Mouse (Mus musculus) neural tube, embryonic 11.5 days (tissue): ENCODE measurements around the gene Rap2b. TPM values are rescaled to one million over a fixed set of nuclear protein-coding genes. Genes with fewer than 3 reads are reported as not detected.
A peak's percentile ranks its signal among the peaks of the same experiment; 100 is the strongest.

Experiments
- ATAC-seq: fragments of 200-750 bp; cut with Nextera tagmentation; 2 replicates; pipeline ENCODE4 v1.8.0; 2017; ENCODE audit warnings: moderate number of reproducible peaks, mild to moderate bottlenecking, moderate TSS enrichment, moderate library complexity; ENCODE audit not compliant: insufficient read depth, low FRiP score, low TSS enrichment
- DNase-seq: peaks from one replicate; pipeline ENCODE4 v3.0.0-alpha.2; 2015; ENCODE audit warnings: low spot score
- H3K27ac ChIP-seq: fragments of 300-500 bp; sonication (generic); 2 replicates; pipeline ENCODE4 v1.5.1; 2014; ENCODE audit warnings: low read depth, mild to moderate bottlenecking, low read length
- H3K27me3 ChIP-seq: fragments of 300-500 bp; sonication (generic); 2 replicates; pipeline ENCODE4 v1.6.1; 2014; ENCODE audit warnings: mild to moderate bottlenecking, low read length, mixed read lengths; ENCODE audit not compliant: control insufficient read depth, insufficient read depth
- H3K36me3 ChIP-seq: fragments of 300-500 bp; sonication (generic); 2 replicates; pipeline ENCODE4 v1.6.1; 2014; ENCODE audit warnings: mild to moderate bottlenecking, low read length, moderate library complexity, mixed read lengths; ENCODE audit not compliant: control insufficient read depth, insufficient read depth
- H3K4me1 ChIP-seq: fragments of 300-500 bp; sonication (generic); 2 replicates; pipeline ENCODE4 v1.6.1; 2014; ENCODE audit warnings: low read length, mixed read lengths; ENCODE audit not compliant: control insufficient read depth, insufficient read depth
- H3K4me2 ChIP-seq: fragments of 300-500 bp; sonication (generic); 2 replicates; pipeline ENCODE4 v1.6.1; 2014; ENCODE audit warnings: low read depth, mild to moderate bottlenecking, moderate library complexity
- H3K4me3 ChIP-seq: fragments of 300-500 bp; sonication (generic); 2 replicates; pipeline ENCODE4 v1.5.1; 2014; ENCODE audit warnings: low read depth, low read length
- H3K9ac ChIP-seq: fragments of 300-500 bp; sonication (generic); 2 replicates; pipeline ENCODE4 v1.6.1; 2014; ENCODE audit warnings: mild to moderate bottlenecking, low read length
- H3K9me3 ChIP-seq: fragments of 300-500 bp; sonication (generic); 2 replicates; pipeline ENCODE4 v1.6.1; 2016; ENCODE audit warnings: low read length; ENCODE audit not compliant: control insufficient read depth
- WGBS: fragments of 180-500 bp; shearing (Covaris S2); extraction: QIAGEN DNeasy Blood & Tissue Kit; methylation state at CpG from one replicate; pipeline ENCODE4 v1.1.7; 2014; 5-methylcytosine and 5-hydroxymethylcytosine counted together
- polyA plus RNA-seq: library from polyadenylated mRNA; unstranded; fragments of >200 nt; fragmentation: Nextera tagmentation; extraction: Ambion mirVana; gene quantifications from 2 replicates; pipeline ENCODE4 v1.2.1, GENCODE M21; 2014

The Rap2b gene
- polyA plus RNA-seq, 1 experiment from 2014 or later: 13.0 TPM

GRCm38 (mm10) chr3:61348036-61348614 is 13.3 kb upstream of the Rap2b start:
- ATAC-seq (no peak), DNase-seq (no peak)
- 79% methylated on average over 4 of the region's 4 CpGs for WGBS
- Histone ChIP-seq H3K9me3 (no peaks in the 10 kb centered on the region), H3K9ac (no peak overlapping the region), H3K27me3 (no peaks in the 10 kb centered on the region), H3K4me2 (no peak overlapping the region), H3K4me3 (no peak overlapping the region), H3K36me3 (no peaks in the 10 kb centered on the region), H3K4me1 (no peaks in the 10 kb centered on the region), H3K27ac (no peak overlapping the region)

- no peaks in the 10 kb centered on the region for H3K27me3 ChIP-seq
- no peaks in the 10 kb centered on the region for H3K36me3 ChIP-seq
- ATAC-seq: no peak
- no peaks in the 10 kb centered on the region for H3K4me1 ChIP-seq
- no peak overlapping the region for H3K27ac ChIP-seq
- no peak for DNase-seq
- WGBS: 69% methylated on average over 1 of the region's 1 CpGs
- no peak overlapping the region for H3K4me2 ChIP-seq
- no peak overlapping the region for H3K9ac ChIP-seq
- H3K9me3 ChIP-seq: no peaks in the 10 kb centered on the region
- no peak overlapping the region for H3K4me3 ChIP-seq
Measured at GRCm38 (mm10) chr3:61349433-61349832, 12.0 kb upstream of the Rap2b start.

- Histone ChIP-seq H3K4me2 (no peak overlapping the region), H3K4me1 (no peaks in the 10 kb centered on the region), H3K27me3 (no peaks in the 10 kb centered on the region), H3K9ac (no peak overlapping the region), H3K9me3 (no peaks in the 10 kb centered on the region), H3K4me3 (no peak overlapping the region), H3K27ac (no peak overlapping the region), H3K36me3 (no peaks in the 10 kb centered on the region)
- no peak for DNase-seq
- no peak for ATAC-seq
- 75% methylated on average over 1 of the region's 1 CpGs for WGBS
Measured at GRCm38 (mm10) chr3:61355464-61355863, 6.0 kb upstream of the Rap2b start.

- no peak overlapping the region for H3K4me3 ChIP-seq
- WGBS: 72% methylated on average over 6 of the region's 6 CpGs
Measured at GRCm38 (mm10) chr3:61358107-61358506, 3.3 kb upstream of the Rap2b start.

GRCm38 (mm10) chr3:61358756-61359293 is 2.6 kb upstream of the Rap2b start:
- Histone ChIP-seq H3K4me2 (no peak overlapping the region), H3K4me3 (no peak overlapping the region), H3K27me3 (no peaks in the 10 kb centered on the region), H3K4me1 (0 out of 2 replicates have a peak, but pooled peaks cover 2% of the 10 kb centered on the region), H3K27ac (no peak overlapping the region), H3K9me3 (no peaks in the 10 kb centered on the region), H3K36me3 (no peaks in the 10 kb centered on the region), H3K9ac (no peak overlapping the region)
- no peak for DNase-seq
- no peak for ATAC-seq
- 46% methylated on average over 7 of the region's 7 CpGs for WGBS

More at GRCm38 (mm10) chr3:61358107-61358506, 3.3 kb upstream of the Rap2b start:
- 0 out of 2 replicates have a peak, but pooled peaks cover 2% of the 10 kb centered on the region for H3K4me1 ChIP-seq
- H3K9ac ChIP-seq: no peak overlapping the region
- no peaks in the 10 kb centered on the region for H3K27me3 ChIP-seq
- ATAC-seq: no peak
- no peak overlapping the region for H3K4me2 ChIP-seq
- no peak overlapping the region for H3K27ac ChIP-seq
- DNase-seq: no peak
- no peaks in the 10 kb centered on the region for H3K36me3 ChIP-seq
- H3K9me3 ChIP-seq: no peaks in the 10 kb centered on the region

GRCm38 (mm10) chr3:61362821-61363160 is 1.4 kb downstream of the Rap2b start:
- no peak for ATAC-seq
- WGBS: 7% methylated on average over 9 of the region's 9 CpGs
- Histone ChIP-seq H3K4me1 (peaks cover 11% of the 10 kb centered on the region; the same call in 1 of the 2 replicates), H3K9ac (peak overlapping the region; percentile 35), H3K27me3 (no peaks in the 10 kb centered on the region), H3K4me2 (peak overlapping the region; percentile 72), H3K9me3 (no peaks in the 10 kb centered on the region), H3K36me3 (no peaks in the 10 kb centered on the region), H3K4me3 (peak overlapping the region; percentile 67), H3K27ac (peak overlapping the region; percentile 72)
- no peak for DNase-seq

- Histone ChIP-seq H3K4me2 (peak overlapping the region; percentile 76), H3K36me3 (no peaks in the 10 kb centered on the region), H3K4me3 (peak overlapping the region; percentile 67), H3K4me1 (peaks cover 11% of the 10 kb centered on the region; the same call in 1 of the 2 replicates), H3K9me3 (no peaks in the 10 kb centered on the region), H3K9ac (peak overlapping the region; percentile 58), H3K27me3 (no peaks in the 10 kb centered on the region), H3K27ac (peak overlapping the region; percentile 72)
- ATAC-seq (peak; percentile 92), DNase-seq (peak; percentile 93)
- WGBS: under 1% methylated on average over 30 of the region's 30 CpGs
Measured at GRCm38 (mm10) chr3:61363161-61363988, 1.9 kb downstream of the Rap2b start.

GRCm38 (mm10) chr3:61363989-61364660 is 2.7 kb downstream of the Rap2b start:
- WGBS: under 1% methylated on average over 48 of the region's 51 CpGs

More at GRCm38 (mm10) chr3:61363989-61364660, 2.7 kb downstream of the Rap2b start:
- no peaks in the 10 kb centered on the region for H3K27me3 ChIP-seq
- no peaks in the 10 kb centered on the region for H3K36me3 ChIP-seq
- H3K4me2 ChIP-seq: peak overlapping the region; percentile 76
- peak overlapping the region; percentile 77 for H3K27ac ChIP-seq
- peak overlapping the region; percentile 67 for H3K4me3 ChIP-seq
- peak overlapping the region; percentile 78 for H3K9ac ChIP-seq
- no peaks in the 10 kb centered on the region for H3K9me3 ChIP-seq
- H3K4me1 ChIP-seq: peaks cover 11% of the 10 kb centered on the region; the same call in 1 of the 2 replicates
- ATAC-seq (peak; percentile 92), DNase-seq (peak; percentile 97)
